Mouse (Mus musculus): ENCODE results near the gene Retsat. TPM values are rescaled to one million over a fixed set of nuclear protein-coding genes. Genes with fewer than 3 reads are reported as not detected.
A peak's percentile ranks its signal among the peaks of the same experiment; 100 is the strongest.

Gene Retsat
- polyA plus RNA-seq, 1 experiment from 2014 or later = 9.5 TPM

- no peak overlapping the region for H3K9ac ChIP-seq (replicated peaks; ENCODE audit: low read length)
- 0 out of 2 replicates have a peak, but pooled peaks cover 2% of the 10 kb centered on the region for H3K36me3 ChIP-seq (replicated peaks; ENCODE audit: control insufficient read depth, insufficient read depth, low read depth, low read length)
- DNase-seq (ENCODE audit: low spot score) (no peak), ATAC-seq (replicated peaks; ENCODE audit: insufficient number of reproducible peaks, low FRiP score, low TSS enrichment, low read depth) (no peak)
- H3K4me3 ChIP-seq (ENCODE audit: low read depth, low read length) = no peak overlapping the region
- H3K27ac ChIP-seq (replicated peaks; ENCODE audit: low read depth, low read length) = no peak overlapping the region
- no peak overlapping the region for H3K4me2 ChIP-seq (ENCODE audit: low read depth, low read length)
- no peaks in the 10 kb centered on the region for H3K27me3 ChIP-seq (ENCODE audit: control insufficient read depth, insufficient read depth, low read length)
- WGBS = 89% methylated on average over 5 of the region's 5 CpGs
- no peaks in the 10 kb centered on the region for H3K4me1 ChIP-seq (ENCODE audit: control insufficient read depth, insufficient read depth, low read length)
- no peaks in the 10 kb centered on the region for H3K9me3 ChIP-seq (replicated peaks; ENCODE audit: control insufficient read depth, low read length)
Observed at GRCm38 (mm10) chr6:72607676-72608075, 9.4 kb downstream of the Retsat start.

DNA sequence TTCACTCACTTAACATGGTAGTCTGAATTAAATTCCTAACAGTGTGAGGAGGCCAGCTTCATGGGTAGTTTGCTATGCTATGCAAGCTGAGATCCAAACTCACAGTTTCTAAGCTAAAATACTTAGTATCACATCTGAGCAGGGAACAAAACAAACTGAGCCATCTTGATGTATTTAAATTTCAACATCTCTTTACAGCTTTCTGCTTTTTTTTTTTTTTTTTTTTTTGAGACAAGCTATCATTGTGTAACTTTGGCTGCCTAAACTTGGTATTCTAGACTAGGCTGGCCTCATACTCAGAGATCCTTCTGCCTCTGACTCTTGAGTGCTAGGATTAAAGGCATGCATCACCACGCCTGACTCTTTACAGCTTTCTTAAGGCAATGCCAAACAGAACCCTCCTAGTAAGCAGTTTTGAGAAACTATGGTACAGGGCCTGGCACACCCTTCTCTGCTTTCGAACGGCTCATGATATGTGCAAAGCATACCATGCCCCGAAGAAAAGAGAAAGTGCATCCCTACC is 10.4 kb downstream of the Retsat start:
- H3K27ac ChIP-seq (replicated peaks; ENCODE audit: low read depth, low read length) = no peak overlapping the region
- no peaks in the 10 kb centered on the region for H3K27me3 ChIP-seq (ENCODE audit: control insufficient read depth, insufficient read depth, low read length)
- 0 out of 2 replicates have a peak, but pooled peaks cover 2% of the 10 kb centered on the region for H3K36me3 ChIP-seq (replicated peaks; ENCODE audit: control insufficient read depth, insufficient read depth, low read depth, low read length)
- H3K4me2 ChIP-seq (ENCODE audit: low read depth, low read length) = no peak overlapping the region
- no peak for ATAC-seq (replicated peaks; ENCODE audit: insufficient number of reproducible peaks, low FRiP score, low TSS enrichment, low read depth)
- H3K9me3 ChIP-seq (replicated peaks; ENCODE audit: control insufficient read depth, low read length) = no peaks in the 10 kb centered on the region
- no peak overlapping the region for H3K4me3 ChIP-seq (ENCODE audit: low read depth, low read length)
- no peak overlapping the region for H3K9ac ChIP-seq (replicated peaks; ENCODE audit: low read length)
- H3K4me1 ChIP-seq (ENCODE audit: control insufficient read depth, insufficient read depth, low read length) = no peaks in the 10 kb centered on the region
- DNase-seq (ENCODE audit: low spot score) = no peak
- WGBS = 94% methylated on average over 4 of the region's 4 CpGs

GRCm38 (mm10) chr6:72610261-72610660 is 12.0 kb downstream of the Retsat start:
- no peak for ATAC-seq (replicated peaks; ENCODE audit: insufficient number of reproducible peaks, low FRiP score, low TSS enrichment, low read depth)
- H3K4me2 ChIP-seq (ENCODE audit: low read depth, low read length) = no peak overlapping the region
- 91% methylated on average over 4 of the region's 4 CpGs for WGBS
- no peak overlapping the region for H3K4me3 ChIP-seq (ENCODE audit: low read depth, low read length)
- no peak overlapping the region for H3K9ac ChIP-seq (replicated peaks; ENCODE audit: low read length)
- H3K27ac ChIP-seq (replicated peaks; ENCODE audit: low read depth, low read length) = no peak overlapping the region
- 0 out of 2 replicates have a peak, but pooled peaks cover under 1% of the 10 kb centered on the region for H3K4me1 ChIP-seq (ENCODE audit: control insufficient read depth, insufficient read depth, low read length)
- H3K36me3 ChIP-seq (replicated peaks; ENCODE audit: control insufficient read depth, insufficient read depth, low read depth, low read length) = 0 out of 2 replicates have a peak, but pooled peaks cover 2% of the 10 kb centered on the region
- H3K27me3 ChIP-seq (ENCODE audit: control insufficient read depth, insufficient read depth, low read length) = no peaks in the 10 kb centered on the region
- no peaks in the 10 kb centered on the region for H3K9me3 ChIP-seq (replicated peaks; ENCODE audit: control insufficient read depth, low read length)
- no peak for DNase-seq (ENCODE audit: low spot score)

- ATAC-seq (replicated peaks; ENCODE audit: insufficient number of reproducible peaks, low FRiP score, low TSS enrichment, low read depth) (no peak), DNase-seq (ENCODE audit: low spot score) (no peak)
- peak overlapping the region; percentile 80; the same call in 1 of the 2 replicates for H3K4me3 ChIP-seq (ENCODE audit: low read depth, low read length)
- no peak overlapping the region for H3K27ac ChIP-seq (replicated peaks; ENCODE audit: low read depth, low read length)
- H3K9ac ChIP-seq (replicated peaks; ENCODE audit: low read length) = no peak overlapping the region
- peak overlapping the region; percentile 91 for H3K4me2 ChIP-seq (ENCODE audit: low read depth, low read length)
- H3K4me1 ChIP-seq (ENCODE audit: control insufficient read depth, insufficient read depth, low read length) = peaks cover 4% of the 10 kb centered on the region; the same call in 1 of the 2 replicates
- 63% methylated on average over 2 of the region's 2 CpGs for WGBS
- H3K36me3 ChIP-seq (replicated peaks; ENCODE audit: control insufficient read depth, insufficient read depth, low read depth, low read length) = no peaks in the 10 kb centered on the region
- no peaks in the 10 kb centered on the region for H3K9me3 ChIP-seq (replicated peaks; ENCODE audit: control insufficient read depth, low read length)
- no peaks in the 10 kb centered on the region for H3K27me3 ChIP-seq (ENCODE audit: control insufficient read depth, insufficient read depth, low read length)
Observed at GRCm38 (mm10) chr6:72615151-72615550, 16.9 kb downstream of the Retsat start.

DNA sequence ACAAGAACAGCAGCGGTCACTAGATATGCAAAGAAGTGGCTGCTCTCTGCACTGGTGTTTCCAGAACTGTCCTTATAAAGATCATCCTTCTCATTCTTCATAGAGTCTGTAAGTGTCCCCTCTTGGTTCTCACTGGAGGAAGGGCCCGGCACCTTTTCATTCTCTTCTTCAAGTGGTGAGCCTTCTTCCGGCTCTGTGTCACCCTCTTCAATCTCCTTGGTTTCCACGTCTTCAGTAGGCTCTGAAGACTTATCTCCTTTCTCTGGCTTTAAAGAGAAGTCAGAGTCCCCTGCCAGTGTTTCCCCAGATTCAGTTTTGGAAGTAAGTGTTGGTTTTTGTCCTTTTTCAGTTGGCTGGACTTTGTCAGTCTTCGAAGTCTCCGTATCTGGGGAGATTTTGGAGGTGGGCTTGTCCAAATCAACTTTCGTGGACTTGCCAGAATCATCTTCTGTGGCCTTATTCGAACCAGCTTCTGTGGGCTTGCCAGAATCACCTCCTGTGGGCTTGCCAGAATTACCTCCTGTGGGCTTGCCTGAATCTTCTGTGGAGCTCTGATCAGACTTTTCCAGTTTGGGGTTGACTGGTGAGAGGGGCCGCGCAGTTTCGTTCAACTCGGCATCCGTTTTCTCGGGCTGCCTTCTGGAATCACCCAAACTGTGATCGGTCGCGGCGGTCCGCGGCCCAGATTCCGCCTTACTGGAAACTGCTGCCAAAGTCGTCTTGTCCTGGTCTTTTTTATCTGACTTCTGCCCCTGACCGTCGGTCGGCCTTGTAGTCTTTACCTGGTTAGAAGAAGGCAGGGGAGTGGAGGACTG is 17.5 kb downstream of the Retsat start:
- Histone ChIP-seq H3K4me3 (ENCODE audit: low read depth, low read length) (peak overlapping the region; percentile 80), H3K36me3 (replicated peaks; ENCODE audit: control insufficient read depth, insufficient read depth, low read depth, low read length) (no peaks in the 10 kb centered on the region), H3K27ac (replicated peaks; ENCODE audit: low read depth, low read length) (no peak overlapping the region), H3K9ac (replicated peaks; ENCODE audit: low read length) (peak overlapping the region; percentile 81), H3K9me3 (replicated peaks; ENCODE audit: control insufficient read depth, low read length) (no peaks in the 10 kb centered on the region), H3K4me2 (ENCODE audit: low read depth, low read length) (peak overlapping the region; percentile 91), H3K27me3 (ENCODE audit: control insufficient read depth, insufficient read depth, low read length) (no peaks in the 10 kb centered on the region), H3K4me1 (ENCODE audit: control insufficient read depth, insufficient read depth, low read length) (peaks cover 4% of the 10 kb centered on the region; the same call in 1 of the 2 replicates)
- DNase-seq (ENCODE audit: low spot score) = no peak
- 27% methylated on average over 25 of the region's 25 CpGs for whole genome bisulfite sequencing
- no peak for ATAC-seq (replicated peaks; ENCODE audit: insufficient number of reproducible peaks, low FRiP score, low TSS enrichment, low read depth)

DNA sequence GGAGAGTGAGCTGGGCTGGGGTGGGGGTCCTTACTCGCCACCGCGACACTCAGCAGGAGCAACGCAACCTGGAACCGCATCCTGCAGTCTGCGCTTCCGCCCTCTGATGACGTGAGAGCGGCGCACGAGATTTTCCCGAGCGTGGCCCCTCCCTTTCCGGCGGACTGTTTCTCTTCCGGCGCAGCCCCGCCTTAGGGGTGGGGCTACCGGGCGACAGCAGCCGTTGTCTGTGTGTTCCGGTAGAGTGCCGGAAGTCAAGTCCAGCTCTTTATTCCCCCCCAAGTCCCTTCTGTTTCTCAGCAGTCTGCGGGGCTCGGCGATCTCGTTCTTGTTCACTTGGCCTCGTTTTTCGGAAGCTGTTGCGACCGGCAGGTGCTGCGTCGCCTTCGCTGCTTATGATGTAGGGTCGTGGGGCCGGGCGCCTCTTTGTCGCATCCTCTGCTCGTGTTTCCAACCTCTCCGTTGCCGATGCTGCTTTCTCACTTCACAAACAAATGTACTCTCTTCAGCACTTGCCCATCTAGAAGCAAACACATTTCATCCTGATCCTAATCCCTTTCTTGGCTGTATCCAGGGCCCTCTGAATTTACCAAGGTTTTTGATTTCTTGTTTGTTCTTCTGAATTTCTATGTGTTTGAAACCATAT is 18.5 kb downstream of the Retsat start, which contains the start of gene Tgoln1:
Tgoln1 (minus strand) TSS at position 358 of the 646 bp plus-strand sequence.
- H3K27ac ChIP-seq (replicated peaks; ENCODE audit: low read depth, low read length) = peak within 1 kb of the TSS; percentile 52
- WGBS = under 1% methylated on average over 41 of the region's 41 CpGs

DNA sequence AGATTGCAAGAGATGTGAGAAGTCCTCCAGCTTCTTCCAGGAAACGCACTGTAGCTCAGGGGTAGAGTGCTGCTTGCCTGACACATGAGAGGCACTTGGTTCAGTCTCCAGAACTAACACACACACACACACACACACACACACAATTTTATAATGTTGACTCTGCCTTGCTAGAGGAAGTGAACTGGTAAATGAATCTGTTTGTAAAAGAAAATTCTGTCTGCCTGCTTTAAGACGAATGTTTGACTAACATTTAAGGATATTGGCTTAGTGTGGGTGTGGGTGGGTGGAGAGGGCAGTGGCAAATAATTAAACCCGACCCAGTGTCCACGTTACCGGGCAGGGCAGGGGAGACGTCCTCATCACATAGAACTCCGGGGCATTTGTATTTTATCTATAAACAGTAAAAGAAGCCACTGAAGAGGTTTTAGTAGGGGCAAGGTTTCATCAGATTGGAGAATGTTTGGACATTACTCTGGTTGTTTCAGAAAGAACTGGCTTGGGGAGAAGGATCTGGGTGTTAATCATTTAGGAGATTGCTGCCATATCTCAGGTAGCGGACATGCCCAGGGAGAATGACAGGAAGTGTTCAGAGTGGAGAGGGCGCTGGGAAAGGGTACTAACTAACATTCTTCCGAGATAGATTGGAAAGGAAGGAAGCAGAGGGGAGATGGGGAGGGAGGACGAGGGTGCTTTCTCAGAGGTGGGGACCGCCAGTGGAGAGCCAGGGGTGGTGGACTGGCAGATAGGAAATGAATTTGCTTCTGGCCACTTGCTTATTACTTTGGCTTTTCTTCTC is 21.7 kb downstream of the Retsat start:
- peaks cover 4% of the 10 kb centered on the region; the same call in 1 of the 2 replicates for H3K4me1 ChIP-seq (ENCODE audit: control insufficient read depth, insufficient read depth, low read length)
- no peak overlapping the region for H3K27ac ChIP-seq (replicated peaks; ENCODE audit: low read depth, low read length)
- WGBS = 60% methylated on average over 12 of the region's 12 CpGs
- DNase-seq (ENCODE audit: low spot score) = no peak
- H3K4me2 ChIP-seq (ENCODE audit: low read depth, low read length) = no peak overlapping the region
- no peaks in the 10 kb centered on the region for H3K36me3 ChIP-seq (replicated peaks; ENCODE audit: control insufficient read depth, insufficient read depth, low read depth, low read length)
- no peaks in the 10 kb centered on the region for H3K27me3 ChIP-seq (ENCODE audit: control insufficient read depth, insufficient read depth, low read length)
- H3K4me3 ChIP-seq (ENCODE audit: low read depth, low read length) = no peak overlapping the region
- no peak for ATAC-seq (replicated peaks; ENCODE audit: insufficient number of reproducible peaks, low FRiP score, low TSS enrichment, low read depth)
- no peaks in the 10 kb centered on the region for H3K9me3 ChIP-seq (replicated peaks; ENCODE audit: control insufficient read depth, low read length)
- H3K9ac ChIP-seq (replicated peaks; ENCODE audit: low read length) = no peak overlapping the region; the same call in 1 of the 2 replicates

More for the DNA sequence above, 18.5 kb downstream of the Retsat start, which contains the start of gene Tgoln1:
- DNase-seq (ENCODE audit: low spot score) = peak; percentile 96
- ATAC-seq (replicated peaks; ENCODE audit: insufficient number of reproducible peaks, low FRiP score, low TSS enrichment, low read depth) = peak; percentile 94
- Histone ChIP-seq H3K4me1 (ENCODE audit: control insufficient read depth, insufficient read depth, low read length) (peaks cover 4% of the 10 kb centered on the region; the same call in 1 of the 2 replicates), H3K4me3 (ENCODE audit: low read depth, low read length) (peak within 1 kb of the TSS; percentile 80), H3K4me2 (ENCODE audit: low read depth, low read length) (peak within 1 kb of the TSS; percentile 91), H3K9me3 (replicated peaks; ENCODE audit: control insufficient read depth, low read length) (no peaks in the 10 kb centered on the region), H3K27me3 (ENCODE audit: control insufficient read depth, insufficient read depth, low read length) (no peaks in the 10 kb centered on the region), H3K9ac (replicated peaks; ENCODE audit: low read length) (peak within 1 kb of the TSS; percentile 81), H3K36me3 (replicated peaks; ENCODE audit: control insufficient read depth, insufficient read depth, low read depth, low read length) (no peaks in the 10 kb centered on the region)
